Mouse (Mus musculus): ENCODE measurements around the gene Fam57b.

Gene Fam57b

GRCm38 (mm10) chr7:126799050-126799467, 1.6 kb downstream of the Fam57b start:
- DNase-seq (ENCODE audit: low read depth, low spot score), result peak; percentile 95

GRCm38 (mm10) chr7:126799468-126800268, 2.2 kb downstream of the Fam57b start:
- DNase-seq (ENCODE audit: low read depth, low spot score), result peak; percentile 90

GRCm38 (mm10) chr7:126800269-126801056, 3.0 kb downstream of the Fam57b start:
- DNase-seq (ENCODE audit: low read depth, low spot score), result peak; percentile 54

GRCm38 (mm10) chr7:126801057-126801422, 3.6 kb downstream of the Fam57b start:
- no peak for DNase-seq (ENCODE audit: low read depth, low spot score)

- DNase-seq (ENCODE audit: low read depth, low spot score), result no peak
Measured at GRCm38 (mm10) chr7:126802134-126802889, 4.8 kb downstream of the Fam57b start.

- no peak for DNase-seq (ENCODE audit: low read depth, low spot score)
Measured at GRCm38 (mm10) chr7:126803181-126803580, 5.7 kb downstream of the Fam57b start.

GRCm38 (mm10) chr7:126803751-126804150, 6.3 kb downstream of the Fam57b start:
- no peak for DNase-seq (ENCODE audit: low read depth, low spot score)

GRCm38 (mm10) chr7:126806956-126807355, 9.5 kb downstream of the Fam57b start:
- DNase-seq (ENCODE audit: low read depth, low spot score), result peak; percentile 68

GRCm38 (mm10) chr7:126807405-126807804, 9.9 kb downstream of the Fam57b start:
- DNase-seq (ENCODE audit: low read depth, low spot score), result peak; percentile 75

- DNase-seq (ENCODE audit: low read depth, low spot score), result peak; percentile 77
Measured at GRCm38 (mm10) chr7:126808703-126809455, 11.4 kb downstream of the Fam57b start.

GRCm38 (mm10) chr7:126809723-126810369, 12.4 kb downstream of the Fam57b start:
- DNase-seq (ENCODE audit: low read depth, low spot score), result no peak

GRCm38 (mm10) chr7:126815726-126816222, 18.3 kb downstream of the Fam57b start:
- peak; percentile 34 for DNase-seq (ENCODE audit: low read depth, low spot score)

GRCm38 (mm10) chr7:126816494-126816893, 19.0 kb downstream of the Fam57b start:
- DNase-seq (ENCODE audit: low read depth, low spot score), result no peak

GRCm38 (mm10) chr7:126817595-126817994, 20.1 kb downstream of the Fam57b start:
- DNase-seq (ENCODE audit: low read depth, low spot score), result no peak

- no peak for DNase-seq (ENCODE audit: low read depth, low spot score)
Measured at GRCm38 (mm10) chr7:126818818-126819217, 21.4 kb downstream of the Fam57b start.

- DNase-seq (ENCODE audit: low read depth, low spot score), result peak; percentile 75
Measured at GRCm38 (mm10) chr7:126821835-126822511, 24.5 kb downstream of the Fam57b start.

GRCm38 (mm10) chr7:126822741-126823140, 25.3 kb downstream of the Fam57b start:
- no peak for DNase-seq (ENCODE audit: low read depth, low spot score)

GRCm38 (mm10) chr7:126823202-126823711, 25.8 kb downstream of the Fam57b start:
- DNase-seq (ENCODE audit: low read depth, low spot score), result no peak

GRCm38 (mm10) chr7:126823940-126824339, 26.5 kb downstream of the Fam57b start:
- no peak for DNase-seq (ENCODE audit: low read depth, low spot score)

- DNase-seq (ENCODE audit: low read depth, low spot score), result no peak
Measured at GRCm38 (mm10) chr7:126825403-126825802, 27.9 kb downstream of the Fam57b start.
